Mouse (Mus musculus) embryonic facial prominence, embryonic 14.5 days (tissue): ENCODE measurements at regions not wholly inside any gene's neighbourhood (a gene's known extent, or its start where the extent isn't known, plus 50 kb on each side); places are given as distances from the start of the nearest gene placed in this dataset.

Source experiments
- ATAC-seq: fragments of 200-750 bp; cut with Nextera tagmentation; 2 replicates; pipeline ENCODE4 v1.8.0; 2017; ENCODE audit warnings: low read depth, moderate number of reproducible peaks, moderate TSS enrichment
- DNase-seq: peaks from one replicate; pipeline ENCODE4 v3.0.0-alpha.2; 2015; ENCODE audit warnings: low spot score
- H3K27ac ChIP-seq: fragments of 300-500 bp; sonication (generic); replicated peaks from 2 replicates; pipeline ENCODE4 v1.5.1; 2014; ENCODE audit warnings: low read depth, mild to moderate bottlenecking, low read length, moderate library complexity
- H3K27me3 ChIP-seq: fragments of 300-500 bp; sonication (generic); replicated peaks from 2 replicates; pipeline ENCODE4 v1.6.1; 2014; ENCODE audit warnings: low read length; ENCODE audit not compliant: control insufficient read depth, insufficient read depth
- H3K36me3 ChIP-seq: fragments of 300-500 bp; sonication (generic); 2 replicates; pipeline ENCODE4 v1.6.1; 2014; ENCODE audit warnings: low read length, mixed read lengths; ENCODE audit not compliant: control insufficient read depth, insufficient read depth
- H3K4me1 ChIP-seq: fragments of 300-500 bp; sonication (generic); 2 replicates; pipeline ENCODE4 v1.6.1; 2014; ENCODE audit warnings: antibody characterized with exemption, low read length; ENCODE audit not compliant: control insufficient read depth, insufficient read depth
- H3K4me2 ChIP-seq: fragments of 300-500 bp; sonication (generic); 2 replicates; pipeline ENCODE4 v1.6.1; 2014; ENCODE audit warnings: low read depth, mild to moderate bottlenecking, low read length, moderate library complexity, mixed read lengths
- H3K4me3 ChIP-seq: fragments of 300-500 bp; sonication (generic); 2 replicates; pipeline ENCODE4 v1.5.1; 2014; ENCODE audit warnings: low read depth, mild to moderate bottlenecking, low read length
- H3K9ac ChIP-seq: fragments of 300-500 bp; sonication (generic); 2 replicates; pipeline ENCODE4 v1.6.1; 2014; ENCODE audit warnings: low read depth, mild to moderate bottlenecking, low read length, moderate library complexity, mixed read lengths
- H3K9me3 ChIP-seq: fragments of 300-500 bp; sonication (generic); 2 replicates; pipeline ENCODE4 v1.6.1; 2016; ENCODE audit warnings: low read length; ENCODE audit not compliant: control insufficient read depth
- WGBS: fragments of 180-500 bp; shearing (Covaris S2); extraction: QIAGEN DNeasy Blood & Tissue Kit; methylation state at CpG from one replicate; pipeline ENCODE4 v1.1.7; 2014; 5-methylcytosine and 5-hydroxymethylcytosine counted together

GRCm38 (mm10) chr1:104424796-104425195, 343.5 kb upstream of the Cdh20 start:
- no peaks in the 10 kb centered on the region for H3K9me3 ChIP-seq
- no peak overlapping the region for H3K9ac ChIP-seq
- H3K27ac ChIP-seq, result no peak overlapping the region
- H3K4me3 ChIP-seq, result no peak overlapping the region
- ATAC-seq, result no peak
- DNase-seq, result no peak
- no peaks in the 10 kb centered on the region for H3K27me3 ChIP-seq
- H3K36me3 ChIP-seq, result no peaks in the 10 kb centered on the region
- no peaks in the 10 kb centered on the region for H3K4me1 ChIP-seq
- H3K4me2 ChIP-seq, result no peak overlapping the region
- 86% methylated on average over 1 of the region's 1 CpGs for WGBS

DNA sequence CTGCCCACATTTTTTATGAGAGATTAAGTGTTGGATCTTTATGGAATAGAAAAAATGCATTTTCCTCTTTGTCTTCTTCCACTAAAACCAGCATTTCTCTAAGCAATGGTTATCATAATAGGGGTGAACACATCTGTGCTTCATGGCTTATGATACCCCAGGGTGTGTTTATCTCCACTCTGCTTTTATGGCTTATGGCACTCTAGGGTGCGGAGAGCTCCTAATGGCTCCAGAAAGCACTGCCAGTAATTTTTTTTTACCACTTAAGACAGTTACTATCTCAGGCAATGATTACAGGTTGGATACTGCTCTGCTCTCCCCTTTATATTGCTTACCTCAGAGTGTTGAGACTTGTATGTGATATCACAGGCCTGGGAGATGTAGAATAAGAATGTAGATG, 343.0 kb upstream of the Cdh20 start:
- Histone ChIP-seq H3K9ac (no peak overlapping the region), H3K27ac (no peak overlapping the region), H3K9me3 (no peaks in the 10 kb centered on the region), H3K36me3 (no peaks in the 10 kb centered on the region), H3K4me1 (no peaks in the 10 kb centered on the region), H3K4me3 (no peak overlapping the region), H3K27me3 (no peaks in the 10 kb centered on the region), H3K4me2 (no peak overlapping the region)
- ATAC-seq (peak; percentile 70), DNase-seq (peak; percentile 12)
- WGBS, result 77% methylated on average over 1 of the region's 1 CpGs

DNA sequence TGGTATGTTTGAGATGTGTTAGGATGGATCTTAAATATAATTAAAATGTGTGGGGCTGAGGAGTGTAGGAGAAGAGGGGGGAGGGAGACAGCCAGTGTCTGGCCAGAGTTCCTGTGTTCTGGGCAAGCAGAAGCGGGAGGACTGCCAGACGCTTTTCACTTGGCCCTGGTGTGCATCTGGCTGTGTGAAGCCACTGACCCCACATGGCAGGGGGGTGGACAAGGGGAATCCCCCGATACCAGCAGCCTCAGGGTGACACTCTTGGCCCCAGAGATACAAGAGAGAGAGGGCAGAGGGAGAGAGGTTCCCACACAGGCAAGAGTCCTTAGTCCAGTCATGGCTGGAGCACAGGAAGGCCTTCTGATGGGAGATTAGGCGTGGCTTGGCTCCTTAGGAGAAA, 318.7 kb upstream of the Cdh20 start:
- H3K4me1 ChIP-seq, result no peaks in the 10 kb centered on the region
- DNase-seq (no peak), ATAC-seq (no peak)
- no peak overlapping the region for H3K4me2 ChIP-seq
- no peak overlapping the region for H3K4me3 ChIP-seq
- 69% methylated on average over 4 of the region's 4 CpGs for WGBS
- no peaks in the 10 kb centered on the region for H3K27me3 ChIP-seq
- H3K9ac ChIP-seq, result no peak overlapping the region
- H3K36me3 ChIP-seq, result no peaks in the 10 kb centered on the region
- no peak overlapping the region for H3K27ac ChIP-seq
- H3K9me3 ChIP-seq, result no peaks in the 10 kb centered on the region

GRCm38 (mm10) chr1:104468571-104468970, 299.8 kb upstream of the Cdh20 start:
- Histone ChIP-seq H3K27ac (no peak overlapping the region), H3K4me3 (no peak overlapping the region), H3K27me3 (no peaks in the 10 kb centered on the region), H3K36me3 (no peaks in the 10 kb centered on the region), H3K4me1 (no peaks in the 10 kb centered on the region), H3K4me2 (no peak overlapping the region), H3K9me3 (no peaks in the 10 kb centered on the region), H3K9ac (no peak overlapping the region)
- no peak for ATAC-seq
- 67% methylated on average over 1 of the region's 1 CpGs for WGBS
- DNase-seq, result no peak

- H3K27ac ChIP-seq, result no peak overlapping the region
- no peaks in the 10 kb centered on the region for H3K36me3 ChIP-seq
- no peaks in the 10 kb centered on the region for H3K9me3 ChIP-seq
- no peaks in the 10 kb centered on the region for H3K27me3 ChIP-seq
- no peak overlapping the region for H3K4me2 ChIP-seq
- H3K4me3 ChIP-seq, result no peak overlapping the region
- DNase-seq (peak; percentile 10), ATAC-seq (no peak)
- 47% methylated on average over 2 of the region's 2 CpGs for WGBS
- no peaks in the 10 kb centered on the region for H3K4me1 ChIP-seq
- no peak overlapping the region for H3K9ac ChIP-seq
Observed at GRCm38 (mm10) chr1:104479757-104480156, 288.6 kb upstream of the Cdh20 start.
